Mouse (Mus musculus): ENCODE measurements at regions not wholly inside any gene's neighbourhood (a gene's known extent, or its start where the extent isn't known, plus 50 kb on each side); places are given as distances from the start of the nearest gene placed in this dataset.
A peak's percentile ranks its signal among the peaks of the same experiment; 100 is the strongest.
"Not testable (repeated sequence)": the region's sequence is repeated elsewhere in the genome, so short reads cannot be mapped to it uniquely, and the experiment has no call there.

DNA sequence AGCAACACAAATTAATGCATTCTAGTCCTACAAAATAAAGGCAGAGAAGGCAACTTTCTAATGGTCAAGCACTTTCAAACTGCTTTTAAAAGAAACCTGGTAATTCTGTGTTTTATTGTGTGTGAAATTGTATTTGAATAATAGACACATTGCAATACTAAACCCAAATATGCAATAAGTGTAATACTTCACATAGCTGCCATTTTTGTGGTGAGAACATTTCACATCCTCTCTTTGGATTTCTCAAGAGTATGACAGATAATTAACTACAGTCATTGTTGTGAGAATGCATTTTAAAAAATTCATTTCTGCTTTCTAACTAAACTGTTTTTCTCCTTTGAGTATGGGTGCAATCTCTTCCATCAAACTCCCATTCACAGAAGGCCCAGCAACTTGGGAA, 256.4 kb downstream of the Sema3d start:
- Histone ChIP-seq H3K4me2 (replicated peaks) (no peak overlapping the region), H3K27ac (no peak overlapping the region), H3K9me3 (no peaks in the 10 kb centered on the region), H3K4me3 (replicated peaks) (no peak overlapping the region), H3K9ac (no peak overlapping the region), H3K36me3 (no peaks in the 10 kb centered on the region), H3K27me3 (replicated peaks) (no peaks in the 10 kb centered on the region), H3K4me1 (replicated peaks) (no peaks in the 10 kb centered on the region)
- ATAC-seq = no peak

DNA sequence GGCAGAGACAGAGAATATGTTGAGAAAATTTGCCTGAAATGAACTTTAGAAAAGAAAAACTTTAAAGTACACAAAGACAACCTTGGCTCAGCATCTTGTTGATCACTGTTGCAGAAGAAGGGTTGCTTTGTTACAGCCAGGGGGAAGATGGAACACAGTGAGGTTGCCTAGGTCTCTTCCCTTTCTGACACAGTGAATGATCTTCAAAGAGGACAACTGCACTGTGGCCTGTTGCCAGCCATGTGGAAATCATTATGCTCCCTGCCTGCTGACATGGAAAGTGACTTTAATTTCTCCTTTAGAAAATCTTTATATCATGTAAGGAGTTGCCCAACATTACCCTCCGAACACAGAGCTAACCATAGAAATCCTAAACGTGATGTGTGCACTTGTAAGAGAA, 263.1 kb downstream of the Sema3d start:
- no peaks in the 10 kb centered on the region for H3K4me1 ChIP-seq (replicated peaks)
- H3K9me3 ChIP-seq = no peaks in the 10 kb centered on the region
- no peak overlapping the region for H3K9ac ChIP-seq
- H3K36me3 ChIP-seq = no peaks in the 10 kb centered on the region
- H3K4me3 ChIP-seq (replicated peaks) = no peak overlapping the region
- no peak overlapping the region for H3K4me2 ChIP-seq (replicated peaks)
- H3K27ac ChIP-seq = no peak overlapping the region
- WGBS = 89% methylated on average over 2 of the region's 2 CpGs
- H3K27me3 ChIP-seq (replicated peaks) = no peaks in the 10 kb centered on the region
- no peak for ATAC-seq

DNA sequence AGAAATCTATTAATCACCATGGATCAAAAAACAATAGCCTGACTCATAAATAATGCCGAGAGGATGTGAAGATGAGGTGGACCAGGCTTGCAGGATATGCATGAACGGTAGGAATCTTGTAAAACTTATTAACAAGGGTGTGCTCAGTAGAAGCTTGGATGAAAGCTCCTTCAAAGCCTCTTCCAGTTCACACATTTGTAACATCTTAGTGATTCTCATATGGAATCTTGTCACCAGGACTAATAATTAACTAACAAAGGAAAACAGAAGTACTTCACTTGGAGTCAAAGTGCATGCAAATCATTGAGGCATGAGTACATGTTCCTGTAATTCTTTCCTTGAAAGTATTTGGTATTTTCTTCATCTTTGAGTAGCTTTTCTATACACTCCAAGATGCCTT, 290.5 kb downstream of the Sema3d start:
- WGBS = 72% methylated on average over 2 of the region's 2 CpGs
- H3K27ac ChIP-seq = no peak overlapping the region
- no peak overlapping the region for H3K4me2 ChIP-seq (replicated peaks)
- no peak overlapping the region for H3K9ac ChIP-seq
- no peaks in the 10 kb centered on the region for H3K27me3 ChIP-seq (replicated peaks)
- no peaks in the 10 kb centered on the region for H3K9me3 ChIP-seq
- no peaks in the 10 kb centered on the region for H3K36me3 ChIP-seq
- no peak overlapping the region for H3K4me3 ChIP-seq (replicated peaks)
- ATAC-seq = no peak
- no peaks in the 10 kb centered on the region for H3K4me1 ChIP-seq (replicated peaks)

DNA sequence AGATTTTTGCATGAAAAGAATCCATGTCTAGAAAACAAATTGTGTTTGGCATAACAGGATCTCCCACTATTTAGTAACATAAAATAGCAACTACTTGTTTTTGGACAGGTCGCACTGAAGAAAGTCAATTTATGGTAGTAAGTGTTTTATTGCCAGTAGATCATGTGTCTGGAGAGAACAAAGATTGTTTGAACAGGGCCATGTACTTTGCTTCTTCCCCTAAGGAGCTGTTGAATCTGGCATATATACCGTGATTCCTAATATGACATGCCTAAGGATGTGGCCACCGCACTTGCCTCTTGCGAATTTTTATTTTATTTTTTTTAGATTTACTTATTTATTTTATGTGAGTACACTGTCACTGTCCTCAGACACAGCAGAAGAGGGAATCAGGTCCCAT, 290.9 kb downstream of the Sema3d start:
- no peak overlapping the region for H3K27ac ChIP-seq
- H3K9ac ChIP-seq = no peak overlapping the region
- H3K9me3 ChIP-seq = no peaks in the 10 kb centered on the region
- H3K36me3 ChIP-seq = no peaks in the 10 kb centered on the region
- H3K4me2 ChIP-seq (replicated peaks) = no peak overlapping the region
- ATAC-seq = 0 out of 2 replicates have a peak, but pooled peaks have one; percentile 51
- 72% methylated on average over 4 of the region's 4 CpGs for WGBS
- no peaks in the 10 kb centered on the region for H3K27me3 ChIP-seq (replicated peaks)
- H3K4me3 ChIP-seq (replicated peaks) = no peak overlapping the region
- no peaks in the 10 kb centered on the region for H3K4me1 ChIP-seq (replicated peaks)

DNA sequence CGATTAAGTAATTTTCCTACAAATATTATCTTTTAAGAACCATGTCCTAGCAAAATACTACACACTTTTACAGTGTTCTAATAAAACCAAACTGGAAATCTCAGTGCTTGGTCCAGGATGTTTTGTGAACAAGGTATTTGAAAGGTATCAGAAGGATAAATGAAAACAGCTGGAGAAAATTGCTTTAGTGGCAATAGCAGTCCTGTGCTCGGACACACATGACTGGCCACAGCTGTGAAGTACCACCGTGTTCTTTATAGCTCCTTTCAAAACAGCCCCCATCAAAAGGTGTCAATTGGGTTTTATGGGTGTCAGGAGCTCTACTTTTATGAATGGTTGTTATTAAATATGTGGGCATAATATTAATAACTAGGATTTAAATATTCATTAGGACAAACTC, 293.5 kb downstream of the Sema3d start:
- no peaks in the 10 kb centered on the region for H3K4me1 ChIP-seq (replicated peaks)
- no peak overlapping the region for H3K9ac ChIP-seq
- no peak overlapping the region for H3K4me3 ChIP-seq (replicated peaks)
- WGBS = 54% methylated on average over 3 of the region's 3 CpGs
- ATAC-seq = no peak
- no peaks in the 10 kb centered on the region for H3K36me3 ChIP-seq
- no peak overlapping the region for H3K27ac ChIP-seq
- no peak overlapping the region for H3K4me2 ChIP-seq (replicated peaks)
- no peaks in the 10 kb centered on the region for H3K27me3 ChIP-seq (replicated peaks)
- H3K9me3 ChIP-seq = no peaks in the 10 kb centered on the region

DNA sequence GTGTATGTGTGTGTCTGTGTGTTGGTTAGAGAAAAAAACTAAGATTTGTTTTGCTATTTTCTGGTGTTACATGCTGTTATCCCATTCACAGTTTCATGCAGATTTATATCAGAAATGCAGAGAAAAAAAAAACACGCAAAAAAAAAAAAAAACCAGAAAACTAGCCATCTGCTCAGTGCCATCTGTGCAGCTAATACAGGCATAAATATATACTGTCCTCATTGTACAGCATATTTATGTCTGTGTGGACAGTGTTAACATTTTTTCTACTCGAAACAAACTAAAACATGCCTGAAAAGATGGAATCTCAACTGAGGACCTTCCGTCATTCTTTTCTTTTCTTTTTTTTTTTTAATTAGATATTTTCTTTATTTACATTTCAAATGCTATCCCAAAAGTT, 331.7 kb downstream of the Sema3d start:
- 69% methylated on average over 3 of the region's 3 CpGs for WGBS
- Histone ChIP-seq H3K4me2 (replicated peaks) (no peak overlapping the region), H3K27ac (no peak overlapping the region), H3K9ac (no peak overlapping the region), H3K4me1 (replicated peaks) (no peaks in the 10 kb centered on the region), H3K27me3 (replicated peaks) (no peaks in the 10 kb centered on the region), H3K36me3 (no peaks in the 10 kb centered on the region), H3K4me3 (replicated peaks) (no peak overlapping the region), H3K9me3 (no peaks in the 10 kb centered on the region)
- ATAC-seq = no peak

DNA sequence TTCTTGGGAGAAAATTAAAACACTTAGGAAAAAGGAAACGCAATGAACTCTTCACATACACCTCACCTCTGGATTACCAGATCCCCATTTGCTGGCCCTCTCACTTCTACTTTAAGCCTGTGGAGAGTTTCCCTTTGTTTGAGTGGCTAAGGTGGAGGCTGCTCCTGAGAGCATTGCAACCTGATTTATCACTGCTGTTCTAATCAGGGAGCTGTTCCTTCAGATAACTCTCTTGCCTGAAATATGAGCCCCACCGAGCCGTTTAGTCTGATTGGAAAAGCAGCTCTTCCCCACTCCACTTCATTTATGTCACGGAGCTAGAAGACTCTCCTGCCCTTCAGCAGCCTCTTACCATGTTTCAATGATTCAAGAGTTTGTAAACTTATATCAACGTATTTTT, 368.3 kb downstream of the Sema3d start:
- Histone ChIP-seq H3K4me1 (replicated peaks) (no peaks in the 10 kb centered on the region), H3K4me3 (replicated peaks) (no peak overlapping the region), H3K4me2 (replicated peaks) (no peak overlapping the region), H3K9me3 (no peaks in the 10 kb centered on the region), H3K36me3 (no peaks in the 10 kb centered on the region), H3K27ac (no peak overlapping the region), H3K27me3 (replicated peaks) (no peaks in the 10 kb centered on the region), H3K9ac (no peak overlapping the region)
- WGBS = 23% methylated on average over 5 of the region's 5 CpGs
- no peak for ATAC-seq

DNA sequence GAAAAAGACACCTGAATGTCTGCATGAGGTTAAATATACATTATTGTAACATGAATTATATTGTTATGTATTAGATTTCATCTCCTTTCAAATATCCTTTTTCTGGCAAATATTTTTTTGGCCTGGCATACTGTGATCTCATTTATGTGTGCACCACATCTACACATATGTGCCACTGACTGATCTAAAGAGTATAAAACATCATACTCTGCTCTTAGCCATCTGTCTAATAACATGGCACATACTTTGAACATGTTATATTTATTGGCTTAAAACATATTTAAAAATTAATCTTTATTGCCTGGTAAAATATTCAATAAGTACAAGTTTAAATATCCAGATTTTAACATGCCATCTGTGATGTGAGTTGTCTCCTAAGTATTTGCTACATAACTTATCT, 365.6 kb upstream of the Sema3a start:
- Histone ChIP-seq H3K9ac (no peak overlapping the region), H3K36me3 (no peaks in the 10 kb centered on the region), H3K4me1 (replicated peaks) (no peaks in the 10 kb centered on the region), H3K27me3 (replicated peaks) (no peaks in the 10 kb centered on the region), H3K4me3 (replicated peaks) (no peak overlapping the region), H3K9me3 (no peaks in the 10 kb centered on the region), H3K27ac (no peak overlapping the region), H3K4me2 (replicated peaks) (no peak overlapping the region)
- ATAC-seq = no peak

DNA sequence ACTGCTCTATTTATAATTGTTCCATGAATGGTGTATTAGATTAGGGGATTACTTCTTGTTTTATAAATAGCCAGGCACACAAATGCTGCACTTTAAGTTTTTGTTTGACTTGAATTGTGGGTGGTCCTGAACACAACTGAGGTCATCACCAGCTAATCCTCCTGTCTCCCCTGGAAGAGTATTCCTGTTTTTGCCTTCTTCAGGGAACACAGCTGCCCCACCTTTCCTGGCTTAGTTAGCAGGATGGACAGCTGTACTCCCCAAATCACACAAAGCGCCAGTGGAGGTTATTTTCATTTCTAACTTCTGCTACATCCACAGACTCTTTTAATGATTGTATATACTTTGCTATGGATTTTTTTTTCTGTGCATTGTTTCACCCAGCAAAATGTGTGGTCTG, 357.8 kb upstream of the Sema3a start:
- no peak for ATAC-seq
- 64% methylated on average over 1 of the region's 1 CpGs for WGBS
- Histone ChIP-seq H3K27ac (no peak overlapping the region), H3K4me2 (replicated peaks) (no peak overlapping the region), H3K9me3 (no peaks in the 10 kb centered on the region), H3K4me3 (replicated peaks) (no peak overlapping the region), H3K36me3 (no peaks in the 10 kb centered on the region), H3K9ac (no peak overlapping the region), H3K27me3 (replicated peaks) (no peaks in the 10 kb centered on the region), H3K4me1 (replicated peaks) (no peaks in the 10 kb centered on the region)

DNA sequence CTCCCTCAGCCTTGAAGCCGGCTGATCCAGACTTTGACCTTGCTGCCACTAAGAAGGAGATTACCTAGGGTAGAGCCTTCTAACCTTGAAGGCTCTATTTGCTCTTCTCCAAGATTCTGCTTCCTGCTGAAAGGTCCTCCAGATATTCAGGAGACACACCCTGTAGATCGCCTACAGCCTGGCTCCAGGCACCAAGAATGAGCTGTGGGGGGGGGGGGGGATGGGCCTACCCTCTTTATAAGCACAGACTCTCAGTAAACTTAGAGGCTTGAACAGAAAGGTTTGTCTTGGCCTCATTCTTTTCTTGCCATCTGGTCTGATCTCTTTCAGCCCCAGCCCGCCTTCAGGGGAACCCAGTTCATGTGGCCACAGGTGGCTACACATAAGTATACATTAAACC, 342.5 kb upstream of the Sema3a start:
- no peak overlapping the region for H3K27ac ChIP-seq
- no peak for ATAC-seq
- H3K9ac ChIP-seq = no peak overlapping the region
- no peaks in the 10 kb centered on the region for H3K27me3 ChIP-seq (replicated peaks)
- H3K36me3 ChIP-seq = no peaks in the 10 kb centered on the region
- H3K9me3 ChIP-seq = no peaks in the 10 kb centered on the region
- H3K4me3 ChIP-seq (replicated peaks) = no peak overlapping the region
- no peak overlapping the region for H3K4me2 ChIP-seq (replicated peaks)
- WGBS = 83% methylated on average over 3 of the region's 3 CpGs
- no peaks in the 10 kb centered on the region for H3K4me1 ChIP-seq (replicated peaks)

DNA sequence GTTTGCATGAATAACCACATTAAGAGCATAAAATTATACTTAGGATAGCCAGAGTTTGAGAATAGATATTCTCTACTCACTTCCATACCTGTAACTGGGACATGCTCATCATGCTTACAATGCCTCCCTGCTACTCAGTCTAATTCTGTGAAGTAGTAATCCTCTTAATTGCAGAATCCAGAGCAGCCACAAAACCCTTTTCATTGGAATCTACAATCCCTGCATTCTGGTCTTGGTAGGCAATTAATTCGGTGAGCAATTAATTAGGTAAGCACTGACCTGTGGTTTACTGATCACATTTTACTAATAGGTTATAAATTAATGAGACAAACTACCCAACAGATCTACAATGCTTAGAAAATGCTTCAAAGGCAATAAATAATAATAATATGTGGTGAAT, 316.5 kb upstream of the Sema3a start:
- H3K4me3 ChIP-seq (replicated peaks) = no peak overlapping the region
- no peak overlapping the region for H3K9ac ChIP-seq
- H3K4me2 ChIP-seq (replicated peaks) = no peak overlapping the region
- no peaks in the 10 kb centered on the region for H3K9me3 ChIP-seq
- no peak for ATAC-seq
- H3K4me1 ChIP-seq (replicated peaks) = no peaks in the 10 kb centered on the region
- H3K27me3 ChIP-seq (replicated peaks) = no peaks in the 10 kb centered on the region
- H3K36me3 ChIP-seq = no peaks in the 10 kb centered on the region
- 83% methylated on average over 1 of the region's 1 CpGs for WGBS
- no peak overlapping the region for H3K27ac ChIP-seq

DNA sequence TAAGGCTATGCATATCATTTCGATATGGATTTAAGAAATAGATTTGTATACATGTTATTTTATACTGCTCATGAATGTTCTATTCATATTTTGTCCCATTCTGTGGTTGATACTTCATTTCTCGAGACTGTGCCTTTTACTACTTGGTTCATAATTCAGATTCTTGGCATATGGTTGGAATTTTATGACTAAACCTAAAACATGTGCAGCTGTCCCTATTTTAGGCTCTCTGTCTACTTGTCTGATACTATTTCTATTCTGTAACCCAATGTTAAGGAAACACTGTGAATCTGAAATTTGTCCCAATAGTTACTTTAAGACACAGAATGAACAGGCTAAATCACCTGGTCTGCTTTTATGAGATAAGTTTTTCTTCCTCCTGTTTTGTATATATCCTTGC, 315.3 kb upstream of the Sema3a start:
- no peak overlapping the region for H3K4me3 ChIP-seq (replicated peaks)
- H3K36me3 ChIP-seq = no peaks in the 10 kb centered on the region
- ATAC-seq = no peak
- no peak overlapping the region for H3K9ac ChIP-seq
- H3K27me3 ChIP-seq (replicated peaks) = no peaks in the 10 kb centered on the region
- no peak overlapping the region for H3K4me2 ChIP-seq (replicated peaks)
- 68% methylated on average over 2 of the region's 2 CpGs for WGBS
- H3K9me3 ChIP-seq = no peaks in the 10 kb centered on the region
- H3K4me1 ChIP-seq (replicated peaks) = no peaks in the 10 kb centered on the region
- no peak overlapping the region for H3K27ac ChIP-seq

DNA sequence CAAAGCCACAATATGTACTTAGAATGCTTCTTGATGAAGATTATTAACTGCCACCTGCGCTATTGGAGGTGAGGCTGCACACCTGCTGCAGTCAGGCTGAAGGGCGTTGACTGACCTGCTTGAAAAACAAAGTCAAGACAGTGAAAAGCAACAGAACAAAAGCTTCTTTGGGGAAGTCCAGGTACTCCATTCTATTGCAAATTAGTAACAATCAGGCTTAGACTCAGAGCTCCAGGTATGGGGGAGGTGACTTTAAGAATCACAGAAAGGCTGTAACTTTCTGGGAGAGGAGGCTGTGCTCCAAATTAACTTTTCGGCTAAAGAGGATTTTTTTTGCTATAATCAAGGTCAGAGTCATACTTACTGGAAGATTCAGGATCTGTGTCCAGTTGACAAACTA, 278.0 kb upstream of the Sema3a start:
- not testable (repeated sequence) for H3K9ac ChIP-seq; H3K4me3 ChIP-seq (replicated peaks); H3K4me1 ChIP-seq (replicated peaks); H3K36me3 ChIP-seq; H3K27ac ChIP-seq; H3K9me3 ChIP-seq; H3K27me3 ChIP-seq (replicated peaks); H3K4me2 ChIP-seq (replicated peaks); ATAC-seq
- WGBS = 82% methylated on average over 3 of the region's 3 CpGs

DNA sequence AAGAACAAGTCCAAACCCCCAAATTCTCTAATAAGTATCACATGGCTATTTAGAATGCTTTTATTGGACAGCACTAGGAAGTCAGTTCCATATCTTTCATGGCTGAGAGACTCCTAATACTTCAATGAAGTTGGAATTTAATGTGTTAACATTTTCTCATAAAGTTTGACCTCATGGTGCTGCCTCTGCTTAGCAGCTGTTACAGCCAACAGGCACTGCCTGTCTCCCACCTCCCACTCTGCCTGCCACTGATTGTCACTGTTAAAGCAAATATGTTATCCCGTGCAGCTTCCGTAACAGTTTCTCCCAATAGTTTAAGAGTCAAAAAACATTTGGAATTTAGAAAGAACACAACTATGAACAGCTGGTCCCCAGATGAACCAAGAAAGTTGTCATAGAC, 268.3 kb upstream of the Sema3a start:
- Histone ChIP-seq H3K36me3 (no peaks in the 10 kb centered on the region), H3K27ac (no peak overlapping the region), H3K9me3 (no peaks in the 10 kb centered on the region), H3K9ac (no peak overlapping the region), H3K27me3 (replicated peaks) (no peaks in the 10 kb centered on the region), H3K4me3 (replicated peaks) (no peak overlapping the region), H3K4me2 (replicated peaks) (no peak overlapping the region), H3K4me1 (replicated peaks) (no peaks in the 10 kb centered on the region)
- WGBS = 58% methylated on average over 2 of the region's 2 CpGs
- ATAC-seq = no peak

Measured in intestine, embryonic 15.5 days (tissue).